In genomic region chr3:95856115-95856514, GRCm38 (mm10) we compare ENCODE assay signal across 7 mouse cellular contexts. TPM values are rescaled to one million over a fixed set of nuclear protein-coding genes. Genes with fewer than 3 reads are reported as not detected.
DNase-seq lines count a peak whose midpoint lies in the region; ATAC-seq lines count a peak whose summit lies in the region.

No protein-coding gene starts in this region.

- H3K27me3 ChIP-seq in neural tube, embryonic 11.5 days (ENCODE audit: control insufficient read depth, insufficient read depth, low read length): no peaks in the 10 kb centered on the region
- H3K27me3 ChIP-seq in erythroblast, embryonic 14.5 days (ENCODE audit: control insufficient read depth): no peaks in the 10 kb centered on the region
- H3K27me3 ChIP-seq in limb, embryonic 13.5 days: no peaks in the 10 kb centered on the region
- no peaks in the 10 kb centered on the region for H3K27me3 ChIP-seq in stomach, embryonic 14.5 days (ENCODE audit: control insufficient read depth, insufficient read depth, low read length)

- peak overlapping the region; percentile 72 for H3K4me2 ChIP-seq in neural tube, embryonic 11.5 days (ENCODE audit: low read depth)
- H3K4me2 ChIP-seq in limb, embryonic 13.5 days (replicated peaks): peak overlapping the region; percentile 69
- H3K4me2 ChIP-seq in stomach, embryonic 14.5 days (replicated peaks; ENCODE audit: low read depth, low read length): peak overlapping the region; percentile 43

- peak overlapping the region; percentile 79 for H3K9ac ChIP-seq in neural tube, embryonic 11.5 days (ENCODE audit: low read length)
- peak overlapping the region; percentile 88 for H3K9ac ChIP-seq in limb, embryonic 13.5 days
- peak overlapping the region; percentile 22; the same call in 1 of the 2 replicates for H3K9ac ChIP-seq in stomach, embryonic 14.5 days (replicated peaks; ENCODE audit: low read depth, low read length)

- H3K9me3 ChIP-seq in neural tube, embryonic 11.5 days (ENCODE audit: control insufficient read depth, low read length): no peaks in the 10 kb centered on the region
- no peaks in the 10 kb centered on the region for H3K9me3 ChIP-seq in erythroblast, embryonic 14.5 days (ENCODE audit: control insufficient read depth, low read length)
- no peaks in the 10 kb centered on the region for H3K9me3 ChIP-seq in limb, embryonic 13.5 days
- H3K9me3 ChIP-seq in stomach, embryonic 14.5 days (ENCODE audit: control insufficient read depth, low read depth, low read length): no peaks in the 10 kb centered on the region

- 30% methylated on average over 7 of the region's 7 CpGs for WGBS in neural tube, embryonic 11.5 days
- 28% methylated on average over 7 of the region's 7 CpGs for WGBS in limb, embryonic 13.5 days
- 21% methylated on average over 7 of the region's 7 CpGs for WGBS in stomach, embryonic 14.5 days

- ATAC-seq in neural tube, embryonic 11.5 days (ENCODE audit: insufficient read depth, low FRiP score, low TSS enrichment): 0 out of 2 replicates have a peak, but pooled peaks have one; percentile 9
- ATAC-seq in limb, embryonic 13.5 days (ENCODE audit: low FRiP score, low read depth): peak; percentile 13; the same call in 1 of the 2 replicates
- ATAC-seq in stomach, embryonic 14.5 days (ENCODE audit: insufficient number of reproducible peaks, insufficient read depth, low FRiP score, low read depth): no peak

- peak overlapping the region; percentile 89 for H3K4me3 ChIP-seq in neural tube, embryonic 11.5 days (ENCODE audit: low read depth, low read length)
- H3K4me3 ChIP-seq in erythroblast, embryonic 14.5 days (replicated peaks): peak overlapping the region; percentile 87
- H3K4me3 ChIP-seq in limb, embryonic 13.5 days: peak overlapping the region; percentile 86
- H3K4me3 ChIP-seq in stomach, embryonic 14.5 days (ENCODE audit: low read depth, low read length): peak overlapping the region; percentile 76

- H3K4me1 ChIP-seq in neural tube, embryonic 11.5 days (ENCODE audit: control insufficient read depth, insufficient read depth, low read length): peaks cover 7% of the 10 kb centered on the region; the same call in 1 of the 2 replicates
- peaks cover 48% of the 10 kb centered on the region for H3K4me1 ChIP-seq in erythroblast, embryonic 14.5 days (ENCODE audit: control insufficient read depth)
- H3K4me1 ChIP-seq in limb, embryonic 13.5 days: peaks cover 11% of the 10 kb centered on the region
- 0 out of 2 replicates have a peak, but pooled peaks cover 3% of the 10 kb centered on the region for H3K4me1 ChIP-seq in stomach, embryonic 14.5 days (ENCODE audit: control insufficient read depth, insufficient read depth, low read length)

- no peak for DNase-seq in neural tube, embryonic 11.5 days (ENCODE audit: low spot score)
- DNase-seq in neural tube, embryonic 10.5 days (ENCODE audit: extremely low spot score, low spot score): no peak
- no peak for DNase-seq in cerebellum, adult 11 months
- DNase-seq in cerebellum, adult 18-20 months: no peak

- H3K36me3 ChIP-seq in neural tube, embryonic 11.5 days (ENCODE audit: control insufficient read depth, insufficient read depth, low read length): peaks cover 5% of the 10 kb centered on the region
- H3K36me3 ChIP-seq in erythroblast, embryonic 14.5 days (ENCODE audit: control insufficient read depth): peaks cover 36% of the 10 kb centered on the region
- H3K36me3 ChIP-seq in limb, embryonic 13.5 days: peaks cover 24% of the 10 kb centered on the region
- H3K36me3 ChIP-seq in stomach, embryonic 14.5 days (ENCODE audit: control insufficient read depth, insufficient read depth, low read length): peaks cover 22% of the 10 kb centered on the region

- peak overlapping the region; percentile 21; the same call in 1 of the 2 replicates for H3K27ac ChIP-seq in neural tube, embryonic 11.5 days (ENCODE audit: low read depth, low read length)
- peak overlapping the region; percentile 78 for H3K27ac ChIP-seq in limb, embryonic 13.5 days
- peak overlapping the region; percentile 56; the same call in 1 of the 2 replicates for H3K27ac ChIP-seq in stomach, embryonic 14.5 days (ENCODE audit: low read length)

RNA-seq across cellular contexts. Expression of gene Prpf3, which starts 0.4 kb away (rescaled TPM):
- polyA plus RNA-seq in neural tube, embryonic 11.5 days (2014; fragmentation: Nextera tagmentation; extraction: Ambion mirVana): 65.9 and 69.6 TPM in 2 replicates
- 1.3 and 1.6 TPM in 2 replicates for polyA plus RNA-seq in erythroblast, embryonic 14.5 days (2012)
- 52.3 and 62.3 TPM in 2 replicates for polyA plus RNA-seq in limb, embryonic 13.5 days (2015; fragmentation: Nextera tagmentation; extraction: Ambion mirVana)
- polyA plus RNA-seq in stomach, embryonic 14.5 days (2014; fragmentation: Nextera tagmentation; extraction: Ambion mirVana): 54.2 and 55.5 TPM in 2 replicates

RNA-seq across cellular contexts. Expression of gene Mrps21, which starts 15.2 kb away (rescaled TPM):
- polyA plus RNA-seq in neural tube, embryonic 11.5 days (2014; fragmentation: Nextera tagmentation; extraction: Ambion mirVana): 347 and 348 TPM in 2 replicates
- 17.3 and 50.1 TPM in 2 replicates for polyA plus RNA-seq in erythroblast, embryonic 14.5 days (2012)
- polyA plus RNA-seq in limb, embryonic 13.5 days (2015; fragmentation: Nextera tagmentation; extraction: Ambion mirVana): 311 and 318 TPM in 2 replicates
- polyA plus RNA-seq in stomach, embryonic 14.5 days (2014; fragmentation: Nextera tagmentation; extraction: Ambion mirVana): 339 and 352 TPM in 2 replicates

RNA-seq across cellular contexts. Expression of gene Ciart, which starts 25.9 kb away (rescaled TPM):
- 3.3 and 5.0 TPM in 2 replicates for polyA plus RNA-seq in neural tube, embryonic 11.5 days (2014; fragmentation: Nextera tagmentation; extraction: Ambion mirVana)
- polyA plus RNA-seq in erythroblast, embryonic 14.5 days (2012): 0.05 and 0.33 TPM in 2 replicates
- 9.7 and 10.2 TPM in 2 replicates for polyA plus RNA-seq in limb, embryonic 13.5 days (2015; fragmentation: Nextera tagmentation; extraction: Ambion mirVana)
- 5.3 and 5.6 TPM in 2 replicates for polyA plus RNA-seq in stomach, embryonic 14.5 days (2014; fragmentation: Nextera tagmentation; extraction: Ambion mirVana)

RNA-seq across cellular contexts. Expression of gene BC028528, which starts 35.7 kb away (rescaled TPM):
- polyA plus RNA-seq in neural tube, embryonic 11.5 days (2014; fragmentation: Nextera tagmentation; extraction: Ambion mirVana): 10.8 and 14.6 TPM in 2 replicates
- not detected in 2 replicates for polyA plus RNA-seq in erythroblast, embryonic 14.5 days (2012)
- 14.5 and 16.1 TPM in 2 replicates for polyA plus RNA-seq in limb, embryonic 13.5 days (2015; fragmentation: Nextera tagmentation; extraction: Ambion mirVana)
- polyA plus RNA-seq in stomach, embryonic 14.5 days (2014; fragmentation: Nextera tagmentation; extraction: Ambion mirVana): 26.7 and 28.0 TPM in 2 replicates

RNA-seq across cellular contexts. Expression of gene Rprd2, which starts 37.5 kb away (rescaled TPM):
- 21.1 and 21.6 TPM in 2 replicates for polyA plus RNA-seq in neural tube, embryonic 11.5 days (2014; fragmentation: Nextera tagmentation; extraction: Ambion mirVana)
- polyA plus RNA-seq in erythroblast, embryonic 14.5 days (2012): 0.52 and 0.66 TPM in 2 replicates
- 22.3 and 24.5 TPM in 2 replicates for polyA plus RNA-seq in limb, embryonic 13.5 days (2015; fragmentation: Nextera tagmentation; extraction: Ambion mirVana)
- polyA plus RNA-seq in stomach, embryonic 14.5 days (2014; fragmentation: Nextera tagmentation; extraction: Ambion mirVana): 24.8 and 24.9 TPM in 2 replicates

Comparison
In these comparisons a context has a peak if more than half of its experiments do, and no peak if none do; other contexts are left out.
1. H3K27ac ChIP-seq: peak in every context shown above with its lines; median percentile 78 in limb, embryonic 13.5 days; 56 in stomach, embryonic 14.5 days; 21 in neural tube, embryonic 11.5 days.
2. H3K9ac ChIP-seq: peak in every context shown above with its lines; median percentile 88 in limb, embryonic 13.5 days; 79 in neural tube, embryonic 11.5 days; 22 in stomach, embryonic 14.5 days.
3. RNA of gene Prpf3, which starts 0.4 kb away (polyA plus RNA-seq): 65.9 to 69.6 TPM in neural tube, embryonic 11.5 days, 52.3 to 62.3 TPM in limb, embryonic 13.5 days and 54.2 to 55.5 TPM in stomach, embryonic 14.5 days; 1.3 to 1.6 TPM in erythroblast, embryonic 14.5 days; every median in the first group is over 10 times any median in the second.
4. Peak in every context shown above with its lines, with median percentiles within 50 percentile points of each other: H3K4me2 ChIP-seq and H3K4me3 ChIP-seq.